Mouse (Mus musculus) forebrain, postnatal 0 days (tissue): ENCODE results near the gene Gm26897. TPM values are rescaled to one million over a fixed set of nuclear protein-coding genes. Genes with fewer than 3 reads are reported as not detected.

Experiments used
- ATAC-seq: fragments of 200-750 bp; cut with Nextera tagmentation; 2 replicates; pipeline ENCODE4 v1.8.0; 2017; ENCODE audit warnings: mild to moderate bottlenecking, moderate library complexity
- DNase-seq: peaks from one replicate; pipeline ENCODE4 v3.0.0-alpha.2; 2015
- H3K27ac ChIP-seq: fragments of 300-500 bp; sonication (generic); 2 replicates; pipeline ENCODE4 v1.5.1; 2014; ENCODE audit warnings: low read depth, mild to moderate bottlenecking, antibody characterized with exemption, low read length, moderate library complexity, mixed read lengths
- H3K27me3 ChIP-seq: fragments of 300-500 bp; sonication (generic); 2 replicates; pipeline ENCODE4 v1.6.1; 2014; ENCODE audit warnings: mild to moderate bottlenecking, low read length, mixed read lengths; ENCODE audit not compliant: insufficient read depth
- H3K36me3 ChIP-seq: fragments of 300-500 bp; sonication (generic); 2 replicates; pipeline ENCODE4 v1.6.1; 2014; ENCODE audit warnings: mild to moderate bottlenecking, moderate library complexity; ENCODE audit not compliant: insufficient read depth
- H3K4me1 ChIP-seq: fragments of 300-500 bp; sonication (generic); 2 replicates; pipeline ENCODE4 v1.6.1; 2014; ENCODE audit warnings: antibody characterized with exemption; ENCODE audit not compliant: insufficient read depth
- H3K4me2 ChIP-seq: fragments of 300-500 bp; sonication (generic); 2 replicates; pipeline ENCODE4 v1.6.1; 2014; ENCODE audit warnings: low read depth, mild to moderate bottlenecking, moderate library complexity
- H3K4me3 ChIP-seq: fragments of 300-500 bp; sonication (generic); 2 replicates; pipeline ENCODE4 v1.5.1; 2014; ENCODE audit warnings: low read depth, low read length, mixed read lengths
- H3K9ac ChIP-seq: fragments of 300-500 bp; sonication (generic); 2 replicates; pipeline ENCODE4 v1.6.1; 2014; ENCODE audit warnings: mild to moderate bottlenecking
- H3K9me3 ChIP-seq: fragments of 300-500 bp; sonication (generic); 2 replicates; pipeline ENCODE4 v1.6.1; 2016; ENCODE audit warnings: low read length
- CTCF ChIP-seq: sonication (generic); IDR thresholded peaks from 2 replicates; pipeline ENCODE4 v1.5.1; 2016; ENCODE audit warnings: antibody characterized with exemption, control low read depth, low read depth
- WGBS: fragments of 180-500 bp; shearing (Covaris S2); extraction: QIAGEN DNeasy Blood & Tissue Kit; methylation state at CpG from one replicate; pipeline ENCODE4 v1.1.7; 2014; 5-methylcytosine and 5-hydroxymethylcytosine counted together
- polyA plus RNA-seq: library from polyadenylated mRNA; unstranded; fragments of >200 nt; fragmentation: Nextera tagmentation; extraction: Ambion mirVana; gene quantifications from 2 replicates; pipeline ENCODE4 v1.2.1, GENCODE M21; 2015
- total RNA-seq: library from RNA; depleted of rRNA; stranded (reverse); fragments of >200 nt; gene quantifications from 2 replicates; pipeline ENCODE4 v1.2.3, GENCODE M21; 2014

Gene Gm26897
- total and polyA plus RNA-seq, 2 experiments from 2014 or later = not detected

DNA sequence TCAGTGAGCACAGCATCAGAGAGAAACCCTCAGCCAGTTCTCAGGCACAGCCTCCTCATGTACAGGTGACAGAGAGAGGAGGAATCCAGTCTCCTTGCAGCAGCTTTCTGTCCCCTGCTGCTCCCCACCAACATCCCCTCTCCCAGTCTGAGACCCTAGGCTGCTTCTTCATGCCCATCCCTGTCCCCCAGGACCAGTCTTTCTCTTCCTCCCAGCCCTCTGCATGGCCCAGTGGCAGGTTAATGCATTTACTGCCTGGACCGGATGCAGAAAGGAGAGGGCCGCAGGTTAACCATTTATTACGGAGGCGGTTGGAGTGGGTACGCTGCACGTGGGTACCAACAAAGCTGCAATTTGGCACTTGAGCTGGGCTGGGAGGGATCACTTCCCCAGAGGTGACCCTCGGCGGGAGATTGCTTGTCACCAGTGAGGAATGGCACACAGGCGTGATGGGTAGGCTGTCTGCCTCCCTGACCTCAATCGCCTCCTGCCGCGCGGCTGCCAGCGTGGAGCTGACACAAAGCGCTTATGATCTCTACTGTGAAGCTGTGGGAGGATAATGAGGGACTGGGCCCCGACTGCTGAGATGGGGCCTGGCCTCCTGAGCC, 3.1 kb upstream of the Gm26897 start:
- Histone ChIP-seq H3K9ac (no peak overlapping the region), H3K4me3 (no peak overlapping the region), H3K4me2 (no peak overlapping the region), H3K27ac (peak overlapping the region; percentile 35; the same call in 1 of the 2 replicates), H3K27me3 (no peaks in the 10 kb centered on the region), H3K4me1 (peaks cover 4% of the 10 kb centered on the region; the same call in 1 of the 2 replicates), H3K9me3 (no peaks in the 10 kb centered on the region; the same call in 1 of the 2 replicates), H3K36me3 (no peaks in the 10 kb centered on the region)
- WGBS = 14% methylated on average over 16 of the region's 16 CpGs
- ATAC-seq (peak; percentile 23; the same call in 1 of the 2 replicates), DNase-seq (no peak)
- TF ChIP-seq CTCF = no peak

DNA sequence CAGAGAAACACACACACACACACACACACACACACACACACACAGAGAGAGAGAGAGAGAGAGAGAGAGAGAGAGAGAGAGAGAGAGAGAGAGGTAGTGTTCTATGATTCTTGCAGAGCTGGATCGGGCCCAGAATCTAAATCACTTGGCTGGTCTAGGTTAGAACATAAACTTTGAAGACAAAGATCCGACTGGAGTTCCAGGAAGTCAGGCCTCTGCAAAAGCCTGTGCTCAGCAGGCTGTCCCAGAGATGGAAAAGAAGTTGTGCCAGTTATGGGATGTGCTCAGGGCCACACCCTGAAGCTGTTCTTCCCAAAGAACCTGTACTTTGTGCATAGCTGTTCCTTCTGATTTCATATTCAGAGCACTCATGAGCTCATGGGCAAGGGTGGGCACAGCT, 1.5 kb upstream of the Gm26897 start:
- H3K27ac ChIP-seq = no peak overlapping the region
- 63% methylated on average over 2 of the region's 2 CpGs for WGBS
- no peaks in the 10 kb centered on the region; the same call in 1 of the 2 replicates for H3K9me3 ChIP-seq
- no peak for DNase-seq
- ATAC-seq = no peak
- H3K9ac ChIP-seq = no peak overlapping the region
- no peaks in the 10 kb centered on the region for H3K27me3 ChIP-seq
- no peaks in the 10 kb centered on the region for H3K4me1 ChIP-seq
- H3K4me2 ChIP-seq = no peak overlapping the region
- no peaks in the 10 kb centered on the region for H3K36me3 ChIP-seq
- no peak overlapping the region for H3K4me3 ChIP-seq
- no peak for TF ChIP-seq CTCF

DNA sequence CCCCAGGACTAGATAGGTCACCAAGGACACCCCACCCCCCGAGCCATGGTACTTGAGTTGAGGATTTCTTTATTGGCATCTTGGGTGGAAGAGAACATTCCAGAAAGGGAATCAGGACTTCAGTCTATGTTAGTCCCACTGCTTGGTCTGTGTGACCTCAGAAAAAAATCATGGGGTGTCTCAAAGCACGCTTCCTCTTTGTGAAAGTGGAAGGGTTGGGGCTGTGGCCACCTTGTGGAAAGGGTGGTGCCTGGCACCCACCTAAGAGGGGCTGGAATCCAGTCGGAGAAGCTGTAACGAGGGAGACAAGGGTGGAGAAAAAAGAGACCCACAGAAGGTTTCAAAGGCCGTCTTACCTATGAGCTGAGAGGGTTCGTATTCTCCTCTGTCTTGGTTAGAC, 5.8 kb downstream of the Gm26897 start:
- H3K9me3 ChIP-seq = no peaks in the 10 kb centered on the region
- H3K4me3 ChIP-seq = no peak overlapping the region
- H3K9ac ChIP-seq = no peak overlapping the region
- no peak for ATAC-seq
- no peak overlapping the region for H3K27ac ChIP-seq
- H3K27me3 ChIP-seq = no peaks in the 10 kb centered on the region
- H3K4me2 ChIP-seq = no peak overlapping the region
- no peak for TF ChIP-seq CTCF
- WGBS = 72% methylated on average over 6 of the region's 6 CpGs
- peaks cover 24% of the 10 kb centered on the region for H3K4me1 ChIP-seq
- H3K36me3 ChIP-seq = no peaks in the 10 kb centered on the region
- no peak for DNase-seq

GRCm38 (mm10) chr5:111740384-111741275, 6.9 kb downstream of the Gm26897 start:
- Histone ChIP-seq H3K9ac (no peak overlapping the region), H3K4me3 (no peak overlapping the region), H3K27ac (peak overlapping the region; percentile 81), H3K27me3 (no peaks in the 10 kb centered on the region), H3K9me3 (no peaks in the 10 kb centered on the region), H3K4me2 (no peak overlapping the region), H3K36me3 (no peaks in the 10 kb centered on the region), H3K4me1 (peaks cover 24% of the 10 kb centered on the region)
- ATAC-seq (peak; percentile 70), DNase-seq (peak; percentile 46)
- TF ChIP-seq CTCF = no peak
- 16% methylated on average over 16 of the region's 16 CpGs for WGBS

DNA sequence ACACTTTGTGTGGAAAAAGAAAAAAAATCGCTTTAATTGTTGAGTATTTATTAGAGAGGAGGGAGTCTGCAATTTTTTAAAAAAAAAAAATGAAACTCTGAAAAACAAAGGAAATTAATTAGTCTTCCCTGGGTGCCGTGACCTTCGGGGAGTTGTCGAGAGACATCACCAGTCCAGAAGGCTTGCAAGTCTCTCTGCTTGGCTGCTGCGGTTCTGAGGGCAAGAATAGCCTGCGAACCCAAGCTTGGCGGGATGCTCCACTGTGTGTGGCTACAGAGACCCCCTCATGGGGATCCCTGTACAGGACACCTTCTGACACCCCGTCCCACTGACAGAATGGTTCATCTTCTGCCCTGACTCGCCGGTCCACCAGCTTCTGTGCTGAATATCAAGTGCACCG, 7.6 kb downstream of the Gm26897 start:
- ATAC-seq (peak; percentile 34), DNase-seq (no peak)
- Histone ChIP-seq H3K9ac (no peak overlapping the region), H3K36me3 (no peaks in the 10 kb centered on the region), H3K4me2 (0 out of 2 replicates have a peak overlapping the region, but pooled peaks have one; percentile 17), H3K9me3 (no peaks in the 10 kb centered on the region), H3K4me1 (peaks cover 24% of the 10 kb centered on the region), H3K27ac (peak overlapping the region; percentile 81), H3K4me3 (no peak overlapping the region), H3K27me3 (no peaks in the 10 kb centered on the region)
- no peak for TF ChIP-seq CTCF
- 6% methylated on average over 11 of the region's 11 CpGs for WGBS

DNA sequence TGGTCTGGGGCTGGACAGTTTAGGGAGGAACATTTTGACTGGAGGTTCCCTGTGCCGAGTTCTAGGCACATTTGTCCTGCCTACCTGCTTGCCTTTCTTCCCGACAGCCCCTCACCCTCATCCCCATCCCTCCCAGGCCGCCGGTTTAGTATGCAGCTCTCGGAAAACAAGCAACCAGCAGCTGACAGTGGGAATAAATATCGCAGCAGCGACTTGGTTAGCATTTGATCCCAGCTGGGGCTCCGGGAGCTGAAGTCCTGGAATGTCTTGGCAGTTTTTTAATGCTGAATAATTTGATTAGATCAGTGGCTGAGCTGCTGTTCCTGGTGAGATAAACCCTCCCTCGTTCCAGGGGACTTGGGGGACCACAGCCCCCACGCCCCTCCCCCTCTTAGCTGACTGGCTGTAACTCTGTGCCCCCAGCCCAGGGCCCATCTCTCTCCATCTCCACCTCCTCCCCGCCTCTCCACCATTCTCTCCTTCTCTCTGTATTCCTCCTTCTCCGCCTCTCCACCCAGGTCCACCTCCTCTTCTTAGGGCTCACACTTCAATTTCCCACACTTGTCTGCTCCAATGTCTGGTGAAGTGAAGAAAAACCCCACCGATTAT, 8.7 kb downstream of the Gm26897 start:
- WGBS = 13% methylated on average over 13 of the region's 13 CpGs
- no peaks in the 10 kb centered on the region for H3K27me3 ChIP-seq
- no peaks in the 10 kb centered on the region for H3K36me3 ChIP-seq
- no peak overlapping the region for H3K4me3 ChIP-seq
- peak overlapping the region; percentile 22; the same call in 1 of the 2 replicates for H3K9ac ChIP-seq
- peak; percentile 65 for ATAC-seq
- peak overlapping the region; percentile 81 for H3K27ac ChIP-seq
- peaks cover 24% of the 10 kb centered on the region for H3K4me1 ChIP-seq
- TF ChIP-seq CTCF = no peak
- H3K4me2 ChIP-seq = peak overlapping the region; percentile 17; the same call in 1 of the 2 replicates
- DNase-seq = peak; percentile 69
- H3K9me3 ChIP-seq = no peaks in the 10 kb centered on the region
